Mouse (Mus musculus): ENCODE data around the gene Mpg. TPM values are rescaled to one million over a fixed set of nuclear protein-coding genes. Genes with fewer than 3 reads are reported as not detected.

Mpg gene
- total and polyA plus RNA-seq, 3 experiments = 39.1 to 40.3 (median 39.6) TPM

DNA sequence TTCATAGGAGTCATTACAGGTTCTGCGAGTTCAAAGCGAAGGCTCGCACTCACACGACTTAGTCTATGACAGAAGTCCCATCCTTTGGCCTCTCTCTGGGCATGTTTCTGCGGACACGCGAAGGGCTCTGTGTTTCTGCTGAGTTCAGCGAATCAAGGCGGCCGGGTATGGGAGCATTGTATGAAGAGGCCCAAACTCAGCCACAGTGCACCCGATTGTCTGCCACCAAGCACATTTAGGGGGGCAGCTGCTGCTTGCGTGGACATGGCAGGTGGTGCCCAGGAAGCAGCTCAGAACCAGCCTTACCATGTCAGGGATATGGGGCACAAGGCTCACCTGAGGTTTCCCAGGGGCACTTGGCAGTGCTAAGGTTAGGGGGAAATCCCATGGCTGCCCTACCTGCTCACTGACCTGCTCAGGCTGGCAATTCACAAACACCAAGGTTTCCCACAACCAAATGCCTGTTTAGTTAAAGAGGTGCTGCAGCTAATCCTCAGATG, 52.2 kb downstream of the Mpg start:
- Histone ChIP-seq H3K79me2 (replicated peaks; ENCODE audit: control insufficient read depth, extremely low read depth, insufficient read depth, poor library complexity, severe bottlenecking) (no peaks in the 10 kb centered on the region), H3K27me3 (replicated peaks) (peaks cover 16% of the 10 kb centered on the region), H3K9me3 (replicated peaks; ENCODE audit: low read length) (no peaks in the 10 kb centered on the region), H3K4me3 (replicated peaks in 1 of 3; ENCODE audit: low read depth in 2 of 3, low read length in 2 of 3, poor library complexity in 1 of 3) (no peak overlapping the region), H3K36me3 (replicated peaks in 1 of 2; ENCODE audit: control insufficient read depth in 1 of 2, insufficient read depth in 1 of 2, low read length in 1 of 2) (no peaks in the 10 kb centered on the region), H3K4me2 (ENCODE audit: insufficient read depth, low read depth, poor library complexity, severe bottlenecking) (no peak overlapping the region), H3K27ac (ENCODE audit: insufficient read depth, low read depth) (no peak overlapping the region), H3K4me1 (ENCODE audit: control insufficient read depth in 1 of 2, insufficient read depth in 2 of 2) (peaks cover 4 to 16% of the 10 kb centered on the region in 2 experiments; a peak in 2 of 4 replicates), H3K9ac (ENCODE audit: insufficient read depth, low read depth) (no peak overlapping the region)
- TF ChIP-seq NRF1 (IDR thresholded peaks at IDR 0.05; ENCODE audit: low read depth, low read length) = no peak
- TF ChIP-seq TCF12 (IDR thresholded peaks at IDR 0.05; ENCODE audit: low read depth, low read length) = no peak
- TF ChIP-seq GABPA (IDR thresholded peaks at IDR 0.05; ENCODE audit: insufficient replicate concordance, low read depth, low read length) = no peak
- no peak for TF ChIP-seq ZC3H11A (IDR thresholded peaks at IDR 0.05; ENCODE audit: low read depth, low read length)
- TF ChIP-seq MAX (IDR thresholded peaks at IDR 0.05; ENCODE audit: low read length) = no peak
- no peak for TF ChIP-seq USF1 (IDR thresholded peaks at IDR 0.05; ENCODE audit: low read depth, low read length)
- TF ChIP-seq CHD1 (IDR thresholded peaks at IDR 0.05; ENCODE audit: low read depth, low read length) = no peak
- TF ChIP-seq NELFE (IDR thresholded peaks at IDR 0.05; ENCODE audit: low read depth, low read length) = no peak
- no peak for TF ChIP-seq ETS1 (conservative IDR thresholded peaks at IDR 0.05; ENCODE audit: low read depth, low read length)
- TF ChIP-seq USF2 (conservative IDR thresholded peaks at IDR 0.05; ENCODE audit: low read depth, low read length) = no peak
- no peak for TF ChIP-seq RAD21 (IDR thresholded peaks at IDR 0.05; ENCODE audit: low read depth, low read length)
- TF ChIP-seq MYC (IDR thresholded peaks at IDR 0.05; ENCODE audit: low read depth, low read length) = no peak
- dilution Hi-C loops (cut with MboI; ENCODE audit: extremely low pct_ligation_motif_present, extremely low pct_unique_long_range_greater_than_20kb, low sequenced_read_pairs) = no loop called here
- DNase-seq (ENCODE audit: extremely low read depth) = no peak
- in situ Hi-C loops (cut with MboI; ENCODE audit: low pct_ligation_motif_present, low pct_unique_long_range_greater_than_20kb, low sequenced_read_pairs) = no loop called here

DNA sequence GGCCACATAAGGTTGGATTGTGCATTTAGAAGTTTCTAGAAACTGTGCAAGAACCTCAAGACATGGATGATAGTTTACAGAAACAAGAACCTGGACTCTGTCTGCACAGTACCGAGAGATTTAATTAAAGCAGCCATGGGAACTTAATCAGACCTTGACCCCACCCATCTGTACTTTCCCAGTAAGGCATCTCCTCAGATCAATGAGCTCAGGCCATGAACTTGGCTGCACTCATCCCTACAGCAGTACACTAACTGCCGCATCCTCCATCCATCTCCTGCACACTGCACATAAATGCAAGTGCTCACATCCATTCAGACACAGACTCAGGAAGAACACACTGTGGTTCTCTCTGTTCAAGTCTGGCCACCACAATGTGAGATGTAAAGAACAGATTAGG, 54.3 kb downstream of the Mpg start:
- no peaks in the 10 kb centered on the region for H3K36me3 ChIP-seq (replicated peaks in 1 of 2; ENCODE audit: control insufficient read depth in 1 of 2, insufficient read depth in 1 of 2, low read length in 1 of 2)
- H3K27ac ChIP-seq (ENCODE audit: insufficient read depth, low read depth) = no peak overlapping the region
- no peak overlapping the region for H3K4me2 ChIP-seq (ENCODE audit: insufficient read depth, low read depth, poor library complexity, severe bottlenecking)
- in situ Hi-C loops (cut with MboI; ENCODE audit: low pct_ligation_motif_present, low pct_unique_long_range_greater_than_20kb, low sequenced_read_pairs) = no loop called here
- no peak for DNase-seq (ENCODE audit: extremely low read depth)
- no peaks in the 10 kb centered on the region for H3K79me2 ChIP-seq (replicated peaks; ENCODE audit: control insufficient read depth, extremely low read depth, insufficient read depth, poor library complexity, severe bottlenecking)
- no peaks in the 10 kb centered on the region for H3K9me3 ChIP-seq (replicated peaks; ENCODE audit: low read length)
- TF ChIP-seq CHD1 (IDR thresholded peaks at IDR 0.05; ENCODE audit: low read depth, low read length) (no peak), JUND (conservative IDR thresholded peaks at IDR 0.05; ENCODE audit: low read depth, low read length) (no peak), HCFC1 (IDR thresholded peaks at IDR 0.05; ENCODE audit: low read depth, low read length) (no peak), ZMIZ1 (IDR thresholded peaks at IDR 0.05; ENCODE audit: low read depth, low read length) (no peak)
- dilution Hi-C loops (cut with MboI; ENCODE audit: extremely low pct_ligation_motif_present, extremely low pct_unique_long_range_greater_than_20kb, low sequenced_read_pairs) = no loop called here
- H3K27me3 ChIP-seq (replicated peaks) = peaks cover 15% of the 10 kb centered on the region
- no peak overlapping the region for H3K4me3 ChIP-seq (replicated peaks in 1 of 3; ENCODE audit: low read depth in 2 of 3, low read length in 2 of 3, poor library complexity in 1 of 3)
- H3K4me1 ChIP-seq (ENCODE audit: control insufficient read depth in 1 of 2, insufficient read depth in 2 of 2) = peaks cover 4 to 16% of the 10 kb centered on the region in 2 experiments; a peak in 2 of 4 replicates
- H3K9ac ChIP-seq (ENCODE audit: insufficient read depth, low read depth) = no peak overlapping the region

Measured in CH12.LX (cell line).